Mouse (Mus musculus) neural tube, embryonic 14.5 days (tissue): ENCODE measurements at regions not wholly inside any gene's neighbourhood (a gene's known extent, or its start where the extent isn't known, plus 50 kb on each side); places are given as distances from the start of the nearest gene placed in this dataset.

ENCODE experiments used
- ATAC-seq: fragments of 200-750 bp; cut with Nextera tagmentation; 2 replicates; pipeline ENCODE4 v1.8.0; 2017; ENCODE audit warnings: low read depth, mild to moderate bottlenecking, moderate TSS enrichment, moderate library complexity
- H3K27ac ChIP-seq: fragments of 300-500 bp; sonication (generic); 2 replicates; pipeline ENCODE4 v1.5.1; 2014; ENCODE audit warnings: low read depth, mild to moderate bottlenecking, control low read depth, low read length, moderate library complexity, mixed read lengths
- H3K27me3 ChIP-seq: fragments of 300-500 bp; sonication (generic); 2 replicates; pipeline ENCODE4 v1.6.1; 2014; ENCODE audit warnings: low read length; ENCODE audit not compliant: control insufficient read depth, insufficient read depth
- H3K36me3 ChIP-seq: fragments of 300-500 bp; sonication (generic); 2 replicates; pipeline ENCODE4 v1.6.1; 2014; ENCODE audit warnings: low read length, mixed read lengths; ENCODE audit not compliant: control insufficient read depth, insufficient read depth
- H3K4me1 ChIP-seq: fragments of 300-500 bp; sonication (generic); 2 replicates; pipeline ENCODE4 v1.6.1; 2014; ENCODE audit warnings: low read length; ENCODE audit not compliant: control insufficient read depth, insufficient read depth
- H3K4me2 ChIP-seq: fragments of 300-500 bp; sonication (generic); 2 replicates; pipeline ENCODE4 v1.6.1; 2014; ENCODE audit warnings: mild to moderate bottlenecking, low read depth, low read length, control low read depth
- H3K4me3 ChIP-seq: fragments of 300-500 bp; sonication (generic); 2 replicates; pipeline ENCODE4 v1.5.1; 2014; ENCODE audit warnings: low read depth, low read length, control low read depth, mixed read lengths
- H3K9ac ChIP-seq: fragments of 300-500 bp; sonication (generic); replicated peaks from 2 replicates; pipeline ENCODE4 v1.6.1; 2014; ENCODE audit warnings: low read depth, mild to moderate bottlenecking, control low read depth, low read length, mixed read lengths
- H3K9me3 ChIP-seq: fragments of 300-500 bp; sonication (generic); 2 replicates; pipeline ENCODE4 v1.6.1; 2016; ENCODE audit warnings: low read length; ENCODE audit not compliant: control insufficient read depth
- WGBS: fragments of 180-500 bp; shearing (Covaris S2); extraction: QIAGEN DNeasy Blood & Tissue Kit; methylation state at CpG from one replicate; pipeline ENCODE4 v1.1.7; 2014; 5-methylcytosine and 5-hydroxymethylcytosine counted together

DNA sequence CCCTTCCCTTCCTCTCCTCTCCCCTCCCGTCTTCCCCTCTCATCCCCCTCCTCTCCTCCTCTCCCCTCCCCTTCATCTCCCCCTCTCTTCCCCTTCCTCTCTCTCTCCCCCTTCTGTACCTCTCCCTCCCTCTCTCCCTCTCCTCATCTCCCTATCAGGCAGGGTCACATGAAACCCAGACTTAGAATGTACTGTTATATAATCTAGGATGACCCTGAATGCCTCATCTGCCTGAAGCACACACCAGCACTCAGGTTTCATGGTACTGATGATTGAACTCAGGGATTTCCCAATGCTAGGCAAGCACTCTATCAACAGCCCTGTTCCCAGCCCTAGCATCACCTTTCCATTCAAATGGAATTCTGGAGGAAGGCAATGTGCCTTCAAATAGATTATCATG is 264.6 kb upstream of the 1700056E22Rik start:
- H3K4me3 ChIP-seq, result no peak overlapping the region
- no peaks in the 10 kb centered on the region for H3K9me3 ChIP-seq
- 57% methylated on average over 1 of the region's 1 CpGs for WGBS
- H3K27ac ChIP-seq, result no peak overlapping the region
- no peak overlapping the region for H3K9ac ChIP-seq
- ATAC-seq, result no peak
- H3K27me3 ChIP-seq, result no peaks in the 10 kb centered on the region
- H3K4me1 ChIP-seq, result no peaks in the 10 kb centered on the region
- H3K36me3 ChIP-seq, result no peaks in the 10 kb centered on the region
- H3K4me2 ChIP-seq, result no peak overlapping the region

DNA sequence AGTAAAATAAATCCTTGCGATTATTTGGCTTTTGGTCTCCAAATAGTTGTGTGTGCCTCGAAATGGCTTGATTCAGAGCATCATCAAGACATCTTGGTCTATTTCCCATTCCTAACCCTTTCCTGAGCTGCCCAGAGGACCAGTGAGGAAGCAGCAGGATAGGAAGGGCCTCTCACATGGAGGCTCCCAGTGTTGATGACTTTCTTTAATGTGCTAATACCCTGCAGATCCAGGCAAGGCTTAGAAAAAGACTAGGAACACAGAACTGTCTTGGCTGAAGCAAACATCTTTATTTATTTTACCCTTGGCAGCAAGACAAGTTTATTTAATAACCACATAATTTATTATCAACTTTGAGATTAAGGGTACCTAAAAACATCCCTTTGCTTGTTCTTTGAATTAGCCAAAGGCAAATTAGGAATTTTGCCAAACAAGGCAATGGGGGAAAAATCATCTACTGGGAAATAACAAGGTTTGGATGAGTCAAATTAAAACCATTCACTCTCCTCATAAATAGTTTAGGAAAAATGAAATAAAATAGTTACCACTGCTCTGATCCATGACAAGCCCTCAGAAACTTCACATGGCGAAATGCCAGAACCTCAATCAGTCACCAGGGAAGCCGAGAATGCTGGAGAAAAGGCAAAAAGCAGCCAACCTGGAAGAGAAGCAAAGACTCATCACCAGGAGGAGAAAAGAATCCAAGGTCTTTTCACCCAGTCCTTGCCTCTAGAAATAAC is 263.1 kb upstream of the 1700056E22Rik start:
- no peaks in the 10 kb centered on the region for H3K36me3 ChIP-seq
- no peak overlapping the region for H3K9ac ChIP-seq
- WGBS, result 82% methylated on average over 4 of the region's 4 CpGs
- no peak overlapping the region for H3K4me3 ChIP-seq
- ATAC-seq, result no peak
- no peak overlapping the region for H3K4me2 ChIP-seq
- no peaks in the 10 kb centered on the region for H3K27me3 ChIP-seq
- no peak overlapping the region for H3K27ac ChIP-seq
- H3K4me1 ChIP-seq, result no peaks in the 10 kb centered on the region
- H3K9me3 ChIP-seq, result no peaks in the 10 kb centered on the region

DNA sequence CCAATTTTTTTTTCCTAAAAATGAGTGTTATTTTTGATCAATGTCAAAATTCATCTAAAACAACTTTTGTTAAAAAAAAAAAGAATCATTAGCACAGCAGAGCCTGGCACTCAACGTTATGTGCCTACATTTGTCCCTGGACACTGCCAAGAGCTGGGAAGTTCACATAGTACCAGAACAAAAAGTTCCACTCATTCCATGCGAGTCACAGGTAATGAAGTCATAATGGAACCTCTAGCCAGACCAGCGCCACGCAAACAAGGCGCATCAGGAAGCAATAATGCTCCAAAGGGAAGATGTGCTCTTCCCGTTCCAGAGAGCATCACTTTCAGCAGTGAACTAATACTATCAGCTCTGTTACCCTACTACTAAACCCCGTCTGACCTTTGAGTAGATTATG is 257.0 kb upstream of the 1700056E22Rik start:
- no peak overlapping the region for H3K9ac ChIP-seq
- no peak overlapping the region for H3K4me3 ChIP-seq
- WGBS, result 92% methylated on average over 7 of the region's 7 CpGs
- H3K4me1 ChIP-seq, result no peaks in the 10 kb centered on the region
- no peaks in the 10 kb centered on the region for H3K9me3 ChIP-seq
- no peak overlapping the region for H3K27ac ChIP-seq
- H3K27me3 ChIP-seq, result no peaks in the 10 kb centered on the region
- ATAC-seq, result no peak
- H3K4me2 ChIP-seq, result no peak overlapping the region
- H3K36me3 ChIP-seq, result no peaks in the 10 kb centered on the region

DNA sequence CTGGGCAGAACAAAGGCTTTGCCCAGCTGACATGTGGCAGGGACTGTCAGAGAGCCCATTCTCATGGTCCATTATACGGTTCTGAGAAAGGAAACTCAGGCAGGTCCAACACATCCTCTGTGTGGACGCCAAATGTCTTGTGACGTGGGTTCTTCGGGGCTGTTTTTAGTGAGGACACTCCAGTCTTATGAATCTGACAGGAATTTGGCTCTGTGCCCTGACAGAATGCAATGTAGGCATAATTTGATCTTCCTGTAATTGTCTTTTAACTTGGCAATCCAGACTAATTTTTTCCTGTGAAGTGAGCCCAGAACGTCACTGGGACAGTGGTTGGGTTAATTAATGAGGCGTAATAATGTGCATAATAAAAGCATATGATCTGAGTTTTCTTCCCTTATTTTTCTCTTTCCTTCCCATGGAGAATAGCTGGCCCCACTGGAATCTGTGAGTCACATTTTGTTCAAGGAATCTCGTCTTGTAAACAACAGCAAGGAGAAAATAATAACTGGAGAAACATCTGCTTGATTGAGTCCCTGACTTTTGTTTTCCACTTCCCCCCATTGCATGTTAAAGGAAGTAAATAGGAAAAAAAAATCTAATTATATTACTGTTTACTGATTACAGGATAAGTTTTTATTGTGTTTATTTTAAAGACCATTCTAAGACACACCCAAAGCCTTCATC is 255.8 kb upstream of the 1700056E22Rik start:
- no peak overlapping the region for H3K4me2 ChIP-seq
- no peak for ATAC-seq
- no peaks in the 10 kb centered on the region for H3K27me3 ChIP-seq
- no peaks in the 10 kb centered on the region for H3K4me1 ChIP-seq
- no peaks in the 10 kb centered on the region for H3K9me3 ChIP-seq
- no peak overlapping the region for H3K27ac ChIP-seq
- H3K9ac ChIP-seq, result no peak overlapping the region
- WGBS, result 51% methylated on average over 7 of the region's 7 CpGs
- H3K36me3 ChIP-seq, result no peaks in the 10 kb centered on the region
- H3K4me3 ChIP-seq, result no peak overlapping the region

DNA sequence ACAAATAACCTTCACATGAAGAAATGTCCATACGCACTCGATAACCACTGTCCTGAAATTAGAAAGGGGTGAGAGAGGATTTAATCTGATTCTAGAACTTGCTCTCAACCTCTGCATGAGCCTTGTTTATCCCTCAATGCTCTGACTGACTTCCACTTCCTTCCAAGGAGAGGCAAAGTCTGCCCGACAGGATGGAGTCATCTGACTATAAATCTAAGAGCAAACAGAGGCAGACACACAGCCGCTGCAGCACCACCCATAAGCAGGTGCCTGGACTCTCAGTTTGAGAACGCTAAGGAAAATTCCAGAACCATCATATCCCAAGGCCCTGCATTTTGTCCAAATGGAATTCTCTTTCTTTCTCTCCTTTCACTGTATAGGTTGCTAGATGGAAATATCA is 247.7 kb upstream of the 1700056E22Rik start:
- Histone ChIP-seq H3K27ac (no peak overlapping the region), H3K4me3 (no peak overlapping the region), H3K9me3 (no peaks in the 10 kb centered on the region), H3K4me2 (no peak overlapping the region), H3K27me3 (no peaks in the 10 kb centered on the region), H3K9ac (no peak overlapping the region), H3K4me1 (no peaks in the 10 kb centered on the region), H3K36me3 (no peaks in the 10 kb centered on the region)
- WGBS, result 63% methylated on average over 5 of the region's 5 CpGs
- ATAC-seq, result no peak

DNA sequence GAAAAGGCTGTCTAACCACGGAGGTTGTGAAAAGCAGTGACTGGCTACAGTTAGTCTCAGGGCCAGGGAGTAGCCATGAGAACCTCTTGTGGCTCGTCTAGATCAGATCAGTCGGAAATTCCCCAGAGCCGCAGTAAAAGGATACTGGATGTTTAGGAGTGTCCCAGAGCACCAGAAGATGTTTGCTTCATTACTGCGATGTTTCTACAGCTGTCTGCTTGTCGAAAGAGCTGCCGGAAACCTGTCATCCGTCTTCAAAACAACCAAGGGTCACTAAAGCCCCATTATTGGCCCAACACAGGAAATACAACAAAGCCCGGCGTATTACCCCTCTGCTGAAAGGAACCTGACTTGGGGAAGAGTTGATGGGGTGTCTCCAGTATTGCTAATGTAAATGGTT is 245.2 kb upstream of the 1700056E22Rik start:
- H3K4me1 ChIP-seq, result no peaks in the 10 kb centered on the region
- H3K4me3 ChIP-seq, result no peak overlapping the region
- whole genome bisulfite sequencing, result 58% methylated on average over 10 of the region's 10 CpGs
- H3K27ac ChIP-seq, result no peak overlapping the region
- no peak overlapping the region for H3K9ac ChIP-seq
- no peaks in the 10 kb centered on the region for H3K27me3 ChIP-seq
- no peaks in the 10 kb centered on the region for H3K36me3 ChIP-seq
- no peaks in the 10 kb centered on the region for H3K9me3 ChIP-seq
- no peak for ATAC-seq
- H3K4me2 ChIP-seq, result no peak overlapping the region

DNA sequence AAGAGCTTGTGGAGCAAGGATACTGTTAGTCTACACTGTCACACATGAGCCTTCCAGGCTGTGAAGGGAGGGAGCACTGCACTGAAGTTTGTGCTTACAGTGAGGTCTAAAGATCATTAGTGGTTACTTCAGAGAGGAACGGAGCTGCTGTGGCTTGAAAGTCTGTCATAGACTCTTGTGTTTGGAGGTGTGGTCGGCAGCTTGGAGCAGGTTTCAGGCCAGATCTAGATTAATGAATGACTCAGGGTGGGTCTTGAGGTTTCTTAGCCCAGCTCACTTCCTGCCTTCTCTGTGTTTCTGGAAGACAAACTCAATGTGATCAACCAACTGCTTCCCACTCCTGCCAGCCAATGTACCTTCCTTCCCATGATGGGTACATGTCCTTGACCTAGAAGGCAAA is 242.9 kb upstream of the 1700056E22Rik start:
- 85% methylated on average over 2 of the region's 2 CpGs for WGBS
- Histone ChIP-seq H3K9me3 (no peaks in the 10 kb centered on the region), H3K4me2 (no peak overlapping the region), H3K27ac (no peak overlapping the region), H3K4me1 (no peaks in the 10 kb centered on the region), H3K9ac (no peak overlapping the region), H3K27me3 (no peaks in the 10 kb centered on the region), H3K36me3 (no peaks in the 10 kb centered on the region), H3K4me3 (no peak overlapping the region)
- ATAC-seq, result no peak

DNA sequence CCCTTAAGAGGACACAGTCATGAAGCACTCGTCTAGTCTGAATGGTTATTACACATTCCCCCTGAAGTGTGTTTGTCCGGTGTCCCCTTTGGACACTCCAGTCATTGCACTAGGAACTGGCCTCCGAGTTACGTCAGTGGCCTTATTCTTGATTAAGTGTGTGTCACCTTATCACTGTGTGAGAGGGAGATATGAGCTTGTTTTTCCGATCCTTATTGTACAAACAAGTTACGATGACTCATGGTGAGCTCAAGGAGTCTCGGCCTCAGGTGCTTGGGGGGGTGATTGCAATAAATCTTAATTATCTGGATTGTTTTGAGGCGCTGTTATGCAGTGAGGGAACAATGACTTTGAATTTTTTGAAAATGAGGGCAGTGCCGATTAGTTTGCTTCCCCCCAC is 241.8 kb upstream of the 1700056E22Rik start:
- WGBS, result 76% methylated on average over 9 of the region's 9 CpGs
- no peaks in the 10 kb centered on the region for H3K36me3 ChIP-seq
- H3K9me3 ChIP-seq, result no peaks in the 10 kb centered on the region
- no peak overlapping the region for H3K4me2 ChIP-seq
- no peak overlapping the region for H3K27ac ChIP-seq
- H3K9ac ChIP-seq, result no peak overlapping the region
- ATAC-seq, result no peak
- no peaks in the 10 kb centered on the region for H3K27me3 ChIP-seq
- no peak overlapping the region for H3K4me3 ChIP-seq
- no peaks in the 10 kb centered on the region for H3K4me1 ChIP-seq

DNA sequence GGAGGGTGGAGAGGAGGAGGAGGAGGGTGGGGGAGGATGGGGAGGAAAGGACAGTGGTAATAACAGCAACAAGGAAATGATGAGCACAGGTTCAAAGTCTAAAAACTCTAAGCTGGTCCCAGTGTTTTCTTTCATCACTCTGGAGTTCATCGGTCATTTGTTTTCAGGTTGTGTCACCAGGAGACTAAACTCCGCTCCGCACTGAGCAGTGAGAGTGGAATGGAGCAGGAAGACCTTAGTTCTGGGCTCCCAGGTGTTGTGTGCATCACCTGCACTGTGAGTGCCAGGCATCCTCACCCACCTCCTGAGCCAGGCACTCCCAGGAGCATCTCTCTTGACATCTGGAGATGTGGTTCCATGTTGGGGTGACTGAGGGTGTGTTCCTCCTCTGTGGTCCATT is 241.3 kb upstream of the 1700056E22Rik start:
- H3K27me3 ChIP-seq, result no peaks in the 10 kb centered on the region
- H3K4me1 ChIP-seq, result no peaks in the 10 kb centered on the region
- 96% methylated on average over 3 of the region's 3 CpGs for WGBS
- H3K27ac ChIP-seq, result no peak overlapping the region
- no peak for ATAC-seq
- H3K9ac ChIP-seq, result no peak overlapping the region
- H3K9me3 ChIP-seq, result no peaks in the 10 kb centered on the region
- no peak overlapping the region for H3K4me2 ChIP-seq
- no peak overlapping the region for H3K4me3 ChIP-seq
- no peaks in the 10 kb centered on the region for H3K36me3 ChIP-seq
